In the genomic region with DNA sequence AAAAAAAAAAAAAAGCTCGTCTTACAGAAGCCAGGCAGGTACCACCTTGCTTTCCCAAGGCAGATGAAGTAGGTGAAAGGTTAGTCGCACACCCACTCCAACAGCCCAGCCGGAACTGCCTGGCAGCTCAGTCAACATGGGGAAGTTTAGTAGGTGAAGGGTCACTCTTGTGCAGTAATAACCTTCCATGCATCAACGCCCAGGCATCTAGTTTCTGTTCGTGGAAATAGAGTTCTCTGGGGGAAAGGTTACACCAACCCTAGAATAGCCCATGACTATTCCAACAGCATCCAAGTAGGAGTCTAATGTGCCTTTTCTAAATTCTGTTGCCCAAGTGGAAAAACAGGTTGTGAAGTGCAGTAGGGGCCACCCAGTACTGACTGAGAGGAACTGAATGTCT, we compare ENCODE assay signal across 8 mouse cellular contexts. TPM values are rescaled to one million over a fixed set of nuclear protein-coding genes. Genes with fewer than 3 reads are reported as not detected.
DNase-seq lines count a peak whose midpoint lies in the region; ATAC-seq and TF ChIP-seq lines count a peak whose summit lies in the region.

No protein-coding gene starts in this region.

- no peak overlapping the region for H3K4me3 ChIP-seq in kidney, adult 2 months (ENCODE audit: insufficient read depth, low read depth, low read length)
- H3K4me3 ChIP-seq in lung, adult 2 months (replicated peaks; ENCODE audit: extremely low read depth, low read depth, low read length) = no peak overlapping the region
- no peak overlapping the region for H3K4me3 ChIP-seq in forebrain, embryonic 11.5 days (ENCODE audit: low read depth, low read length)

- DNase-seq in thymus, postnatal 14 days = peak; percentile 5
- DNase-seq in thymus, postnatal 10 days (ENCODE audit: low spot score in 2 of 2) = no peak
- peak; percentile 99 for DNase-seq in gonadal fat pad, adult 2 months (ENCODE audit: low read depth)
- peak; percentile 95 for DNase-seq in kidney, adult 2 months
- DNase-seq in lung, adult 2 months = peak; percentile 40
- DNase-seq in left cerebral cortex, postnatal 14 days (ENCODE audit: low spot score in 2 of 2) = no peak
- no peak for DNase-seq in left cerebral cortex, adult 8-10 months (ENCODE audit: low spot score in 2 of 2)
- DNase-seq in forebrain, embryonic 11.5 days (ENCODE audit: low spot score) = no peak

- intact Hi-C loops in left cerebral cortex, postnatal 14 days (cut with DNase I) = no loop called here

- ATAC-seq in forebrain, embryonic 11.5 days (replicated peaks; ENCODE audit: low FRiP score) = no peak

- peak overlapping the region; percentile 98 for H3K27ac ChIP-seq in kidney, adult 2 months (ENCODE audit: insufficient read depth, low read depth, low read length)
- H3K27ac ChIP-seq in forebrain, embryonic 11.5 days (ENCODE audit: low read depth, low read length) = no peak overlapping the region

- no peaks in the 10 kb centered on the region for H3K9me3 ChIP-seq in forebrain, embryonic 11.5 days (ENCODE audit: control insufficient read depth, low read length)

- no peaks in the 10 kb centered on the region for H3K36me3 ChIP-seq in kidney, adult 2 months (ENCODE audit: control insufficient read depth, insufficient read depth, low read length)
- no peaks in the 10 kb centered on the region for H3K36me3 ChIP-seq in forebrain, embryonic 11.5 days (ENCODE audit: control insufficient read depth, insufficient read depth, low read length)

- no peak overlapping the region for H3K9ac ChIP-seq in forebrain, embryonic 11.5 days (ENCODE audit: low read length)

- peaks cover 18% of the 10 kb centered on the region; the same call in 1 of the 2 replicates for H3K4me1 ChIP-seq in kidney, adult 2 months (ENCODE audit: control insufficient read depth, insufficient read depth, low read length)
- peaks cover 13% of the 10 kb centered on the region for H3K4me1 ChIP-seq in lung, adult 2 months (ENCODE audit: control insufficient read depth, insufficient read depth, low read length)
- H3K4me1 ChIP-seq in forebrain, embryonic 11.5 days (replicated peaks; ENCODE audit: control insufficient read depth, insufficient read depth, low read length) = no peaks in the 10 kb centered on the region

- TF ChIP-seq CTCF in kidney, adult 2 months (conservative IDR thresholded peaks at IDR 0.05; ENCODE audit: insufficient read depth, insufficient read length, low read depth, low read length) = no peak
- no peak for TF ChIP-seq CTCF in lung, adult 2 months (IDR thresholded peaks at IDR 0.05; ENCODE audit: insufficient read depth, low read length)

- TF ChIP-seq POLR2A in kidney, adult 2 months (IDR thresholded peaks at IDR 0.05; ENCODE audit: low read depth, low read length) = no peak
- no peak for TF ChIP-seq POLR2A in lung, adult 2 months (IDR thresholded peaks at IDR 0.05; ENCODE audit: borderline replicate concordance, extremely low read depth, low read depth, low read length)

- H3K27me3 ChIP-seq in kidney, adult 2 months (replicated peaks; ENCODE audit: control insufficient read depth, insufficient read depth, low read length) = no peaks in the 10 kb centered on the region
- H3K27me3 ChIP-seq in forebrain, embryonic 11.5 days (ENCODE audit: control insufficient read depth, insufficient read depth, low read length) = no peaks in the 10 kb centered on the region

- WGBS in kidney, adult 2 months = 3% methylated on average over 5 of the region's 5 CpGs
- 9% methylated on average over 5 of the region's 5 CpGs for WGBS in lung, adult 2 months
- 64% methylated on average over 5 of the region's 5 CpGs for whole genome bisulfite sequencing in forebrain, embryonic 11.5 days

- H3K4me2 ChIP-seq in forebrain, embryonic 11.5 days (ENCODE audit: low read depth, low read length, severe bottlenecking) = no peak overlapping the region

RNA-seq across cellular contexts. Expression of a gene that starts 13.6 kb away (rescaled TPM):
- 12.6 and 24.9 TPM in 2 replicates for polyA plus RNA-seq in gonadal fat pad, adult 2 months (2012; rRNA removed)
- polyA plus RNA-seq in kidney, adult 2 months (2012; rRNA removed) = 22.3 and 30.0 TPM in 2 replicates
- polyA plus RNA-seq in lung, adult 2 months (2012; rRNA removed) = 18.0 and 36.6 TPM in 2 replicates
- total RNA-seq in left cerebral cortex, postnatal 14 days (2021) = 10 to 100 TPM in 1 of 2 experiments, 1 to 10 TPM in 1; 9.4 to 10.6 TPM
- total RNA-seq in left cerebral cortex, adult 8-10 months (2022) = 10 to 100 TPM; 12.9 to 14.8 (median 14.0) TPM
- polyA plus RNA-seq in forebrain, embryonic 11.5 days (2014; fragmentation: Nextera tagmentation; extraction: Ambion mirVana) = 0.80 and 1.4 TPM in 2 replicates

Comparison
In these comparisons a context has a peak if more than half of its experiments do, and no peak if none do; other contexts are left out.
1. DNase-seq: peak in thymus, postnatal 14 days (single experiment), gonadal fat pad, adult 2 months (single experiment), kidney, adult 2 months (single experiment) and lung, adult 2 months (single experiment); none in thymus, postnatal 10 days (0 of 2), left cerebral cortex, postnatal 14 days (0 of 2), left cerebral cortex, adult 8-10 months (0 of 2) and forebrain, embryonic 11.5 days (single experiment).